Mouse (Mus musculus): ENCODE measurements around the gene H2-M5.
"Not testable (repeated sequence)": the region's sequence is repeated elsewhere in the genome, so short reads cannot be mapped to it uniquely, and the experiment has no call there.

- not testable (repeated sequence) for TF ChIP-seq MAFK (IDR thresholded peaks at IDR 0.05; ENCODE audit: insufficient read depth, low read depth, low read length); ZNF384 (IDR thresholded peaks at IDR 0.05; ENCODE audit: low read depth, low read length); ZC3H11A (IDR thresholded peaks at IDR 0.05; ENCODE audit: borderline replicate concordance, low read depth, low read length); CHD2 (IDR thresholded peaks at IDR 0.05; ENCODE audit: low read depth, low read length)
Measured at GRCm38 (mm10) chr17:36990630-36991029, 1.3 kb upstream of the H2-M5 start.
